Mouse (Mus musculus): ENCODE data around the gene Dip2b.

- TF ChIP-seq CTCF (IDR thresholded peaks at IDR 0.05; ENCODE audit: extremely low read depth, insufficient read depth, low read length) (no peak), POLR2A (IDR thresholded peaks at IDR 0.05; ENCODE audit: extremely low read depth, insufficient read depth, low read length) (no peak)
Measured at GRCm38 (mm10) chr15:100230655-100231054, 192.2 kb downstream of the Dip2b start.
